Mouse (Mus musculus): ENCODE results near the gene Gm28041. TPM values are rescaled to one million over a fixed set of nuclear protein-coding genes. Genes with fewer than 3 reads are reported as not detected.

The Gm28041 gene
- polyA plus RNA-seq, 1 experiment from 2014 or later: not detected

- H3K4me2 ChIP-seq (replicated peaks): no peak overlapping the region
- no peak for ATAC-seq (ENCODE audit: low FRiP score, low read depth)
- H3K9ac ChIP-seq: no peak overlapping the region
- H3K27ac ChIP-seq: no peak overlapping the region
- no peaks in the 10 kb centered on the region for H3K4me1 ChIP-seq
- no peaks in the 10 kb centered on the region for H3K9me3 ChIP-seq
- no peaks in the 10 kb centered on the region for H3K27me3 ChIP-seq (replicated peaks)
- 88% methylated on average over 2 of the region's 2 CpGs for WGBS
- no peaks in the 10 kb centered on the region for H3K36me3 ChIP-seq
- H3K4me3 ChIP-seq: no peak overlapping the region
Measured at GRCm38 (mm10) chr13:67343422-67343821, 32.1 kb downstream of the Gm28041 start.

DNA sequence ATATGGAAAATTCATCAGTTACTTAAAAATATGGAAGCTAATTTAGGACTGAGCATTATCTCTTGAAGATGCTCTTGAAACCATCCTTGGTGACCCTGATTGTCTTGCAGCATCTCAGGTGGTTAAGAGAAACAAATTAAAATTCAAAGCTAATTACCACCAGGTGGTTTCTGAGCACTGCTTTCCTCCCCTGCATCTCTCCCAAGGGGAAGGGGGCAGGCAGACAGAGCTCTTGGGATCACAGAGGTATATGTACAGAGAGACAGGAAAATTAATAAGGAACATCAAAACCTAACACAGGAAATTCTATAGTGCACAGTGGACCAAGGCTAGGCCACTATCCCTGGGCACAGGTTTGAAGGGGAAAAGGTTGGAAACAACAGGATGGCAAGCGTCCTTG lies 42.7 kb downstream of the Gm28041 start:
- H3K27ac ChIP-seq: no peak overlapping the region
- peak overlapping the region; percentile 45 for H3K4me3 ChIP-seq
- peaks cover 3% of the 10 kb centered on the region; the same call in 1 of the 2 replicates for H3K4me1 ChIP-seq
- H3K27me3 ChIP-seq (replicated peaks): no peaks in the 10 kb centered on the region
- H3K9me3 ChIP-seq: no peaks in the 10 kb centered on the region
- H3K36me3 ChIP-seq: no peaks in the 10 kb centered on the region
- H3K9ac ChIP-seq: peak overlapping the region; percentile 55
- H3K4me2 ChIP-seq (replicated peaks): peak overlapping the region; percentile 68
- 76% methylated on average over 1 of the region's 1 CpGs for WGBS
- peak; percentile 45 for ATAC-seq (ENCODE audit: low FRiP score, low read depth)

GRCm38 (mm10) chr13:67332019-67332724 lies 43.4 kb downstream of the Gm28041 start, which contains the start of gene Zfp595:
Gene Zfp595, minus strand, starts transcription at chr13:67332570.
- no peaks in the 10 kb centered on the region for H3K9me3 ChIP-seq

DNA sequence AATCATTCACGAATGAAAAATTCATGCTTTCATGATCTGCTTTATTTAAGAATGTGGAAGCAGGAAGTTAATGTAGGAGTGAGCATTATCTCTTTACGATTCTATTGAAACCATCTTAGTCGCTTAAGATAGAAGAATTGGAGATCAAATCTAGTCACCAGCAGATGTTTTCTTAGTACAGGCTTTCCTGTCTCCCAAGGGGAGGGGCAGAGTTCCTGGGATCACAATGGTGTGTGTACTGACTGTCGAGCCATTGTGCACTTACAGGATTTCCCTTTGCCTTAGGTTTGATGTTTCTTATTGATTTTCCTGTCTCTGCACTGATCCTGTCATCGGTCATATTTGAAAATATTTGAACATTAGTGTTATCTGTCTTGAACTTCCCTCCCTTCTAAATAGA lies 68.8 kb downstream of the Gm28041 start:
- H3K27me3 ChIP-seq (replicated peaks): no peaks in the 10 kb centered on the region
- H3K4me2 ChIP-seq (replicated peaks): peak overlapping the region; percentile 88
- no peak overlapping the region for H3K27ac ChIP-seq
- H3K36me3 ChIP-seq: no peaks in the 10 kb centered on the region
- H3K9ac ChIP-seq: no peak overlapping the region
- 38% methylated on average over 5 of the region's 5 CpGs for WGBS
- ATAC-seq (ENCODE audit: low FRiP score, low read depth): peak; percentile 78
- no peaks in the 10 kb centered on the region for H3K9me3 ChIP-seq
- peaks cover 3% of the 10 kb centered on the region; the same call in 1 of the 2 replicates for H3K4me1 ChIP-seq
- H3K4me3 ChIP-seq: peak overlapping the region; percentile 58

More at GRCm38 (mm10) chr13:67332019-67332724, 43.4 kb downstream of the Gm28041 start, which contains the start of gene Zfp595:
- Histone ChIP-seq H3K36me3 (no peaks in the 10 kb centered on the region), H3K4me1 (peaks cover 3% of the 10 kb centered on the region; the same call in 1 of the 2 replicates), H3K27me3 (replicated peaks) (no peaks in the 10 kb centered on the region), H3K4me3 (peak within 1 kb of the TSS; percentile 45), H3K9ac (peak within 1 kb of the TSS; percentile 55), H3K27ac (no peak within 1 kb of the TSS), H3K4me2 (replicated peaks) (peak within 1 kb of the TSS; percentile 68)
- WGBS: 21% methylated on average over 17 of the region's 17 CpGs
- ATAC-seq (ENCODE audit: low FRiP score, low read depth): peak; percentile 94

- WGBS: 9% methylated on average over 16 of the region's 16 CpGs
- Histone ChIP-seq H3K27me3 (replicated peaks) (no peaks in the 10 kb centered on the region), H3K9me3 (no peaks in the 10 kb centered on the region), H3K4me1 (peaks cover 3% of the 10 kb centered on the region; the same call in 1 of the 2 replicates), H3K27ac (no peak within 1 kb of the TSS), H3K36me3 (no peaks in the 10 kb centered on the region), H3K4me3 (peak within 1 kb of the TSS; percentile 58), H3K9ac (peak within 1 kb of the TSS; percentile 65), H3K4me2 (replicated peaks) (peak within 1 kb of the TSS; percentile 88)
- ATAC-seq (ENCODE audit: low FRiP score, low read depth): peak; percentile 100
Measured at GRCm38 (mm10) chr13:67305822-67306672, 69.5 kb downstream of the Gm28041 start, which contains the start of gene Zfp457. Gene Zfp457, minus strand, starts transcription at chr13:67306485.

Other genes with a start within 250 kb of the Gm28041 start
- gene Rsl1, start 202.6 kb downstream of the Gm28041 start, polyA plus RNA-seq (2016; fragmentation: Nextera tagmentation; extraction: Ambion mirVana): 5.4 and 5.5 TPM in 2 replicates
- 1.4 and 2.1 TPM in 2 replicates for gene Zfp455, start 181.2 kb downstream of the Gm28041 start, polyA plus RNA-seq (2016; fragmentation: Nextera tagmentation; extraction: Ambion mirVana)
- 3.4 and 3.8 TPM in 2 replicates for gene Zfp458, start 97.3 kb downstream of the Gm28041 start, polyA plus RNA-seq (2016; fragmentation: Nextera tagmentation; extraction: Ambion mirVana)
- gene Zfp457, start 69.2 kb downstream of the Gm28041 start, polyA plus RNA-seq (2016; fragmentation: Nextera tagmentation; extraction: Ambion mirVana): 0.68 and 0.91 TPM in 2 replicates
- 1.7 and 2.0 TPM in 2 replicates for gene Zfp595, start 43.2 kb downstream of the Gm28041 start, polyA plus RNA-seq (2016; fragmentation: Nextera tagmentation; extraction: Ambion mirVana)
- not detected in 2 replicates for gene Gm28044, start 15.2 kb downstream of the Gm28041 start, polyA plus RNA-seq (2016; fragmentation: Nextera tagmentation; extraction: Ambion mirVana)
- 0.66 and 0.93 TPM in 2 replicates for gene Zfp953, start 15.1 kb downstream of the Gm28041 start, polyA plus RNA-seq (2016; fragmentation: Nextera tagmentation; extraction: Ambion mirVana)
- gene Zfp456, start 77 bp upstream of the Gm28041 start, polyA plus RNA-seq (2016; fragmentation: Nextera tagmentation; extraction: Ambion mirVana): 0.82 and 1.1 TPM in 2 replicates
- gene Zfp429, start 24.1 kb upstream of the Gm28041 start, polyA plus RNA-seq (2016; fragmentation: Nextera tagmentation; extraction: Ambion mirVana): 3.0 and 3.2 TPM in 2 replicates
- 0.52 TPM in 2 replicates for gene Zfp459, start 45.7 kb upstream of the Gm28041 start, polyA plus RNA-seq (2016; fragmentation: Nextera tagmentation; extraction: Ambion mirVana)
- gene Zfp874a, start 75.9 kb upstream of the Gm28041 start, polyA plus RNA-seq (2016; fragmentation: Nextera tagmentation; extraction: Ambion mirVana): 6.7 and 7.0 TPM in 2 replicates
- 2.2 TPM in 2 replicates for gene Zfp874b, start 108.5 kb upstream of the Gm28041 start, polyA plus RNA-seq (2016; fragmentation: Nextera tagmentation; extraction: Ambion mirVana)
- 13.7 and 14.7 TPM in 2 replicates for gene Zfp58, start 124.8 kb upstream of the Gm28041 start, polyA plus RNA-seq (2016; fragmentation: Nextera tagmentation; extraction: Ambion mirVana)
- not detected in 2 replicates for gene Gm26965, start 150.4 kb upstream of the Gm28041 start, polyA plus RNA-seq (2016; fragmentation: Nextera tagmentation; extraction: Ambion mirVana)
- 34.9 and 35.9 TPM in 2 replicates for gene Zfp87, start 150.4 kb upstream of the Gm28041 start, polyA plus RNA-seq (2016; fragmentation: Nextera tagmentation; extraction: Ambion mirVana)
- gene Zfp748, start 178.1 kb upstream of the Gm28041 start, polyA plus RNA-seq (2016; fragmentation: Nextera tagmentation; extraction: Ambion mirVana): 15.5 and 16.6 TPM in 2 replicates
- gene Zfp729b, start 234.0 kb upstream of the Gm28041 start, polyA plus RNA-seq (2016; fragmentation: Nextera tagmentation; extraction: Ambion mirVana): 3.8 and 4.2 TPM in 2 replicates

All from neural tube, embryonic 12.5 days (tissue).